Mouse (Mus musculus) olfactory bulb, adult 2 months (tissue): Measurements from ENCODE around the gene Htr2a.

ENCODE experiments used
- CTCF ChIP-seq: fragments of 200-500 bp; IDR thresholded peaks from 2 replicates; pipeline ENCODE4 v1.5.1; 2012; ENCODE audit warnings: low read depth, mild to moderate bottlenecking, low read length, moderate library complexity; ENCODE audit not compliant: insufficient read depth
- POLR2A ChIP-seq: fragments of 200-500 bp; IDR thresholded peaks from 2 replicates; pipeline ENCODE4 v1.6.1; 2012; ENCODE audit warnings: mild to moderate bottlenecking, low read depth, low read length, moderate library complexity; ENCODE audit not compliant: insufficient read depth

DNA sequence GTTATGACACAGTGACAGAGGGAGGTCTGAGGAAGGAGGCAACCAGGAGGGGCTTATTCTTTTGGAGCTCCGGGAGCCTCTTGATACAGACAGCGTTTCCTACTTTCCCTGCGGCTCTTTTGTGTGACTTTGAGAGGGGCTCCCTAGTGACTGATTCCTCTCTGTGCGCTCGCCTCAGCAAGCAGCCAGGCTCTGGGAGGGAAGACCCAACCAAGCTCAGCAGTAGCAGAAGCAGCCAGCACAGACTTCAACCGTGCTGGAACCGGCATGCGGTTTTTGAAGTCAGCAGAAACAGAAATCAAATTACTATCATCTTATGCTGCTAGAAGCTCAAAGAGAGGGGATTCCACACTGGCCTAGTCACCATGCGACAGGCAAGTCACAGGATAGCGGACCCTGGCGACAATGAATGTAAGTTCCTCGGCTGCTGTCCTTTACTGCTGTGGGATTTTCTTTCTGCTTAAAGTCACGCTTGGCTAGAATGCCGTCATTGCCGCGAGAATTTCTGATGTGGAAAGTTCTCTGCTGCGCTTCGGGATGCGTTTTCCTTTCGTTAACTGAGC, at the start of gene Htr2a:
- no peak for TF ChIP-seq CTCF
- no peak for TF ChIP-seq POLR2A
